Mouse (Mus musculus) neural tube, embryonic 15.5 days (tissue): ENCODE data around the gene Fam189a1. TPM values are rescaled to one million over a fixed set of nuclear protein-coding genes. Genes with fewer than 3 reads are reported as not detected.

Experiments used
- ATAC-seq: fragments of 200-750 bp; cut with Nextera tagmentation; 2 replicates; pipeline ENCODE4 v1.8.0; 2017; ENCODE audit warnings: mild to moderate bottlenecking, moderate TSS enrichment, moderate library complexity; ENCODE audit not compliant: low FRiP score
- H3K27ac ChIP-seq: fragments of 300-500 bp; sonication (generic); replicated peaks from 2 replicates; pipeline ENCODE4 v1.5.1; 2015; ENCODE audit warnings: mild to moderate bottlenecking, inconsistent platforms
- H3K27me3 ChIP-seq: fragments of 300-500 bp; sonication (generic); replicated peaks from 2 replicates; pipeline ENCODE4 v1.6.1; 2015; ENCODE audit warnings: inconsistent platforms
- H3K36me3 ChIP-seq: fragments of 300-500 bp; sonication (generic); 2 replicates; pipeline ENCODE4 v1.6.1; 2015; ENCODE audit warnings: inconsistent platforms
- H3K4me1 ChIP-seq: fragments of 300-500 bp; sonication (generic); 2 replicates; pipeline ENCODE4 v1.6.1; 2015; ENCODE audit warnings: inconsistent platforms
- H3K4me2 ChIP-seq: fragments of 300-500 bp; sonication (generic); 2 replicates; pipeline ENCODE4 v1.6.1; 2015; ENCODE audit warnings: inconsistent platforms, mild to moderate bottlenecking, moderate library complexity
- H3K4me3 ChIP-seq: fragments of 300-500 bp; sonication (generic); replicated peaks from 2 replicates; pipeline ENCODE4 v1.5.1; 2015; ENCODE audit warnings: mild to moderate bottlenecking, inconsistent platforms
- H3K9ac ChIP-seq: fragments of 300-500 bp; sonication (generic); replicated peaks from 2 replicates; pipeline ENCODE4 v1.6.1; 2015; ENCODE audit warnings: mild to moderate bottlenecking, inconsistent platforms
- H3K9me3 ChIP-seq: fragments of 300-500 bp; sonication (generic); replicated peaks from 2 replicates; pipeline ENCODE4 v1.6.1; 2016; ENCODE audit warnings: inconsistent platforms
- WGBS: fragments of 180-500 bp; shearing (Covaris S2); methylation state at CpG from one replicate; pipeline ENCODE4 v1.1.7; 2015; ENCODE audit warnings: mixed read lengths; 5-methylcytosine and 5-hydroxymethylcytosine counted together
- polyA plus RNA-seq: library from polyadenylated mRNA; unstranded; fragments of >200 nt; fragmentation: Nextera tagmentation; extraction: Ambion mirVana; gene quantifications from 2 replicates; pipeline ENCODE4 v1.2.1, GENCODE M21; 2015

Gene Fam189a1
- polyA plus RNA-seq, 1 experiment from 2014 or later: 13.4 TPM

DNA sequence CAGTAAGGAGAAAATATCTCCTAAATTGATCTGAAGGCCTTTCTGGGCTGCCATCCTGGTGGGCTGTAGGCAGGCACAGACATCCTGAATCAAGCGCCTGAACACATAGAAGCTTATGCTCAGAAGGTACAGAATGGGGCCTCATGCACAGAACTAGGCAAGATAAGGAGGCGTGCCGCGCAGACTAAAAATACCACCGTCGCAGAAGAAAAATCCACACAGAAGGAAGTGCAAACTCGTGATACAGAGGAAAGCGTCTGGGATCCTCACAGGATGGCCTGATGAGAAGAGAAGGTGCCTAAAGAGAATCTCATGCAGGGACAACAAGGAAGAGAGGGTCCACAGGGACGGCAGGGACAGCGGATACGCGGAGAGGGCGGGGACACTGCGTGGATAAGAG lies 58.7 kb downstream of the Fam189a1 start:
- Histone ChIP-seq H3K4me3 (no peak overlapping the region), H3K4me2 (no peak overlapping the region), H3K9ac (no peak overlapping the region), H3K9me3 (no peaks in the 10 kb centered on the region), H3K27me3 (no peaks in the 10 kb centered on the region), H3K36me3 (no peaks in the 10 kb centered on the region), H3K4me1 (no peaks in the 10 kb centered on the region), H3K27ac (no peak overlapping the region)
- no peak for ATAC-seq
- 95% methylated on average over 14 of the region's 14 CpGs for WGBS

GRCm38 (mm10) chr7:65095631-65096107 lies 60.7 kb downstream of the Fam189a1 start:
- H3K27ac ChIP-seq: no peak overlapping the region
- ATAC-seq: no peak; the same call in 1 of the 2 replicates
- no peaks in the 10 kb centered on the region for H3K36me3 ChIP-seq
- H3K4me2 ChIP-seq: no peak overlapping the region
- H3K4me3 ChIP-seq: no peak overlapping the region
- H3K4me1 ChIP-seq: no peaks in the 10 kb centered on the region
- H3K27me3 ChIP-seq: no peaks in the 10 kb centered on the region
- H3K9ac ChIP-seq: no peak overlapping the region
- 56% methylated on average over 5 of the region's 5 CpGs for WGBS
- H3K9me3 ChIP-seq: no peaks in the 10 kb centered on the region

GRCm38 (mm10) chr7:65093314-65093713 lies 63.1 kb downstream of the Fam189a1 start:
- no peaks in the 10 kb centered on the region for H3K9me3 ChIP-seq
- H3K9ac ChIP-seq: no peak overlapping the region
- H3K36me3 ChIP-seq: no peaks in the 10 kb centered on the region
- peaks cover 3% of the 10 kb centered on the region; the same call in 1 of the 2 replicates for H3K4me1 ChIP-seq
- no peak overlapping the region for H3K27ac ChIP-seq
- H3K4me3 ChIP-seq: no peak overlapping the region
- H3K27me3 ChIP-seq: no peaks in the 10 kb centered on the region
- H3K4me2 ChIP-seq: no peak overlapping the region
- ATAC-seq: no peak
- 80% methylated on average over 4 of the region's 4 CpGs for WGBS

- no peak for ATAC-seq
- Histone ChIP-seq H3K9ac (no peak overlapping the region), H3K4me1 (peaks cover 3% of the 10 kb centered on the region; the same call in 1 of the 2 replicates), H3K27me3 (no peaks in the 10 kb centered on the region), H3K4me2 (no peak overlapping the region), H3K36me3 (no peaks in the 10 kb centered on the region), H3K9me3 (no peaks in the 10 kb centered on the region), H3K4me3 (no peak overlapping the region), H3K27ac (no peak overlapping the region)
- WGBS: 81% methylated on average over 4 of the region's 4 CpGs
Measured at GRCm38 (mm10) chr7:65091486-65091885, 64.9 kb downstream of the Fam189a1 start.

- Histone ChIP-seq H3K27me3 (no peaks in the 10 kb centered on the region), H3K4me1 (peaks cover 16% of the 10 kb centered on the region; the same call in 1 of the 2 replicates), H3K36me3 (no peaks in the 10 kb centered on the region), H3K27ac (no peak overlapping the region), H3K9ac (no peak overlapping the region), H3K4me3 (no peak overlapping the region), H3K9me3 (no peaks in the 10 kb centered on the region), H3K4me2 (no peak overlapping the region)
- ATAC-seq: no peak
- 75% methylated on average over 6 of the region's 6 CpGs for WGBS
Measured at GRCm38 (mm10) chr7:65085972-65086371, 70.4 kb downstream of the Fam189a1 start.

- no peak overlapping the region for H3K9ac ChIP-seq
- no peaks in the 10 kb centered on the region for H3K36me3 ChIP-seq
- H3K27me3 ChIP-seq: no peaks in the 10 kb centered on the region
- ATAC-seq: no peak
- H3K4me1 ChIP-seq: 0 out of 2 replicates have a peak, but pooled peaks cover 13% of the 10 kb centered on the region
- H3K4me2 ChIP-seq: no peak overlapping the region
- no peak overlapping the region for H3K27ac ChIP-seq
- 37% methylated on average over 3 of the region's 3 CpGs for WGBS
- H3K9me3 ChIP-seq: no peaks in the 10 kb centered on the region
- H3K4me3 ChIP-seq: no peak overlapping the region
Measured at GRCm38 (mm10) chr7:65082778-65083091, 73.6 kb downstream of the Fam189a1 start.

DNA sequence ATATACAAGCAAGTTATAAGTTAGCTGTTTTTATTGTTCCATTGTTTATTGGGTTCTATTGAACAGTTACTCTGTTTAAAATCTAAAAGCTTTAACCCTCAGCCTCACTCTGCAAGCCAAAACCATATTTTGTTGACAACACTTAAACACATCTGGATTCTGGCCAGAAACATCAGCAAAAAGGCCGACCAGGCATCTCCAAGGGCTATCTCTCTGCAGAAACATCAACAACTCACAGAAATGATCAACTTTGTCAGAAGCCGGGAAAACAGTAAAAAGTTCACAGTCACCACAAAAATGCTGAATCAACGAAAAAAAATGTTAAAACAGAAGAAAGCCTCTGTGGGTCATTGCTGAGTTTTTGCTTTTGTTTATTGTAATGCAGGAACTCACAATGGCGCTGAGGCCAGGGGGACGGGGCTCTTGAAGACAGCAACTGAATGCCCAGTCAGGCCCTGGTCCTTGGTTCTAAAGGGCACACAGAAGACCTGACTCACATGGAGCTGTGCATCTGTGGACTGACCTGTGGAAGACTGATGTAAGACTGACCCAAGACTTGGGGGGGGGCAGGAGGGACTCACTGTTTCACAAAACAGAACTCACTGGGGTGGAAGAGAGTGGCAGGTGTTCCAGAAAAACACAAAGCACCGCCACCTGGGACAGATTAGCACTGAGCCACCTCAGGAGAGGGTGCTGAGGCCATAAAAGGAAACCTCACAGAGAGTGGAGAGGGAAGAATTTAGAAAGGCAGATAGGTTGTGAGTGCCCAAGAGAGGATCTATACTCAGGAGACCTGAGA lies 74.2 kb downstream of the Fam189a1 start:
- H3K4me1 ChIP-seq: 0 out of 2 replicates have a peak, but pooled peaks cover 13% of the 10 kb centered on the region
- no peaks in the 10 kb centered on the region for H3K27me3 ChIP-seq
- H3K9ac ChIP-seq: no peak overlapping the region
- ATAC-seq: no peak
- no peak overlapping the region for H3K4me2 ChIP-seq
- 44% methylated on average over 6 of the region's 6 CpGs for WGBS
- H3K9me3 ChIP-seq: no peaks in the 10 kb centered on the region
- H3K4me3 ChIP-seq: no peak overlapping the region
- H3K27ac ChIP-seq: no peak overlapping the region
- H3K36me3 ChIP-seq: no peaks in the 10 kb centered on the region

GRCm38 (mm10) chr7:65076134-65076533 lies 80.2 kb downstream of the Fam189a1 start:
- ATAC-seq: no peak
- Histone ChIP-seq H3K9ac (no peak overlapping the region), H3K4me1 (peaks cover 9% of the 10 kb centered on the region; the same call in 1 of the 2 replicates), H3K4me3 (no peak overlapping the region), H3K36me3 (no peaks in the 10 kb centered on the region), H3K27ac (no peak overlapping the region), H3K4me2 (no peak overlapping the region), H3K9me3 (no peaks in the 10 kb centered on the region), H3K27me3 (no peaks in the 10 kb centered on the region)
- WGBS: 64% methylated on average over 4 of the region's 4 CpGs

GRCm38 (mm10) chr7:65074194-65074593 lies 82.2 kb downstream of the Fam189a1 start:
- Histone ChIP-seq H3K4me3 (no peak overlapping the region), H3K9me3 (no peaks in the 10 kb centered on the region), H3K36me3 (no peaks in the 10 kb centered on the region), H3K27ac (no peak overlapping the region), H3K9ac (no peak overlapping the region), H3K4me2 (no peak overlapping the region), H3K27me3 (no peaks in the 10 kb centered on the region), H3K4me1 (peaks cover 9% of the 10 kb centered on the region; the same call in 1 of the 2 replicates)
- 50% methylated on average over 9 of the region's 9 CpGs for whole genome bisulfite sequencing
- no peak for ATAC-seq

GRCm38 (mm10) chr7:65073555-65073954 lies 82.8 kb downstream of the Fam189a1 start:
- no peak for ATAC-seq
- no peak overlapping the region for H3K9ac ChIP-seq
- H3K4me3 ChIP-seq: no peak overlapping the region
- H3K27ac ChIP-seq: no peak overlapping the region
- H3K4me2 ChIP-seq: no peak overlapping the region
- H3K27me3 ChIP-seq: no peaks in the 10 kb centered on the region
- H3K9me3 ChIP-seq: no peaks in the 10 kb centered on the region
- H3K4me1 ChIP-seq: peaks cover 9% of the 10 kb centered on the region; the same call in 1 of the 2 replicates
- WGBS: 26% methylated on average over 6 of the region's 6 CpGs
- H3K36me3 ChIP-seq: no peaks in the 10 kb centered on the region

GRCm38 (mm10) chr7:65066211-65066610 lies 90.2 kb downstream of the Fam189a1 start:
- no peaks in the 10 kb centered on the region for H3K27me3 ChIP-seq
- 0 out of 2 replicates have a peak, but pooled peaks cover 5% of the 10 kb centered on the region for H3K4me1 ChIP-seq
- H3K9me3 ChIP-seq: no peaks in the 10 kb centered on the region
- H3K36me3 ChIP-seq: no peaks in the 10 kb centered on the region
- ATAC-seq: no peak
- WGBS: 90% methylated on average over 7 of the region's 7 CpGs
- no peak overlapping the region for H3K4me3 ChIP-seq
- no peak overlapping the region for H3K4me2 ChIP-seq
- no peak overlapping the region for H3K9ac ChIP-seq
- H3K27ac ChIP-seq: no peak overlapping the region

GRCm38 (mm10) chr7:65065457-65065856 lies 90.9 kb downstream of the Fam189a1 start:
- peak; percentile 58; the same call in 1 of the 2 replicates for ATAC-seq
- Histone ChIP-seq H3K9me3 (no peaks in the 10 kb centered on the region), H3K4me2 (no peak overlapping the region), H3K36me3 (no peaks in the 10 kb centered on the region), H3K27me3 (no peaks in the 10 kb centered on the region), H3K9ac (no peak overlapping the region), H3K4me1 (0 out of 2 replicates have a peak, but pooled peaks cover 5% of the 10 kb centered on the region), H3K4me3 (no peak overlapping the region), H3K27ac (no peak overlapping the region)
- WGBS: 72% methylated on average over 7 of the region's 7 CpGs
